Comparison of ENCODE assay signal across 29 mouse cellular contexts in genomic region chr17:63312804-63313203, GRCm38 (mm10).
DNase-seq lines count a peak whose midpoint lies in the region; ATAC-seq and TF ChIP-seq lines count a peak whose summit lies in the region.
"Had no signal": no experiment of that assay in that cellular context is flagged by ENCODE, and none has a peak within 500 bp of the region (broad histone marks: within the 10 kb centered on the region; RNA-seq: fewer than 3 reads in every experiment).

No protein-coding gene starts in this region.

- DNase-seq in liver, embryonic 11.5 days (ENCODE audit: low spot score), result no peak
- DNase-seq in liver, result no peak
- DNase-seq in liver, embryonic 14.5 days (ENCODE audit: low read depth in 3 of 3, low spot score in 3 of 3), result peak; percentile 37 to 47 (median 41)
- no peak for DNase-seq in adrenal gland, adult 18-20 months (ENCODE audit: low spot score in 2 of 2)
- DNase-seq in left cerebral cortex, postnatal 4 days, result no peak
- DNase-seq: adrenal gland, postnatal 36 days; cerebellum, adult 9-11 months; gastrocnemius, postnatal 36 days; heart, adult 18-20 months; heart, postnatal 36 days; kidney, adult 9 months; kidney, postnatal 14 days; layer of hippocampus, adult 9-11 months; lung, adult 18-20 months; lung, postnatal 4 days; midbrain, embryonic 14.5 days; thymus, postnatal 36 days had no signal

- ATAC-seq in liver, embryonic 11.5 days (replicated peaks; ENCODE audit: low FRiP score), result peak; percentile 55
- peak; percentile 68 for ATAC-seq in erythroblast, adult 5-6 weeks (replicated peaks; ENCODE audit: low FRiP score, poor library complexity, severe bottlenecking)
- peak; percentile 64 for ATAC-seq in liver, embryonic 14.5 days (ENCODE audit: insufficient read depth)
- peak; percentile 81 for ATAC-seq in megakaryocyte-erythroid progenitor cell, adult 5-6 weeks (replicated peaks; ENCODE audit: low FRiP score, low TSS enrichment, poor library complexity, severe bottlenecking)
- no peak for ATAC-seq in forebrain, embryonic 12.5 days (ENCODE audit: low FRiP score)
- ATAC-seq: forebrain, embryonic 14.5 days; hindbrain, postnatal 0 days; lung, postnatal 0 days had no signal

- H3K9me3 ChIP-seq in liver, embryonic 11.5 days (ENCODE audit: control insufficient read depth, low read length), result no peaks in the 10 kb centered on the region
- no peaks in the 10 kb centered on the region for H3K9me3 ChIP-seq in liver, embryonic 14.5 days (ENCODE audit: control insufficient read depth, low read length)
- no peaks in the 10 kb centered on the region for H3K9me3 ChIP-seq in forebrain, embryonic 12.5 days
- H3K9me3 ChIP-seq: embryonic facial prominence, embryonic 13.5 days; hindbrain, embryonic 12.5 days; intestine, embryonic 15.5 days had no signal

- H3K4me1 ChIP-seq in liver, embryonic 11.5 days (replicated peaks; ENCODE audit: control insufficient read depth, insufficient read depth, low read length), result peaks cover 5% of the 10 kb centered on the region
- peaks cover 36 to 47% of the 10 kb centered on the region in 2 experiments for H3K4me1 ChIP-seq in liver, embryonic 14.5 days (replicated peaks; ENCODE audit: control insufficient read depth in 2 of 2, insufficient read depth in 2 of 2, low read length in 1 of 2)
- H3K4me1 ChIP-seq in forebrain, embryonic 12.5 days, result 0 out of 2 replicates have a peak, but pooled peaks cover 4% of the 10 kb centered on the region

- TF ChIP-seq CTCF in liver, embryonic 14.5 days (IDR thresholded peaks at IDR 0.05; ENCODE audit: low read depth), result no peak

- intact Hi-C loops in left cerebral cortex, postnatal 4 days (cut with DNase I), result no loop called here

- TF ChIP-seq EP300 in liver, embryonic 14.5 days (IDR thresholded peaks at IDR 0.05; ENCODE audit: low read depth), result no peak

- H3K4me3 ChIP-seq in liver, embryonic 11.5 days (ENCODE audit: low read depth, low read length), result no peak overlapping the region
- H3K4me3 ChIP-seq in liver, embryonic 14.5 days (ENCODE audit: insufficient read depth in 1 of 2, low read depth in 2 of 2, low read length in 2 of 2), result peak overlapping the region in 1 of 2 experiments; percentile 24; a peak in 1 of 4 replicates
- no peak overlapping the region for H3K4me3 ChIP-seq in forebrain, embryonic 12.5 days (replicated peaks)
- H3K4me3 ChIP-seq: embryonic facial prominence, embryonic 13.5 days; hindbrain, embryonic 12.5 days; intestine, embryonic 15.5 days; limb, embryonic 12.5 days had no signal

- peak overlapping the region; percentile 66 for H3K27ac ChIP-seq in liver, embryonic 11.5 days (ENCODE audit: low read depth, low read length)
- H3K27ac ChIP-seq in liver, embryonic 14.5 days, result peak overlapping the region; percentile 95
- H3K27ac ChIP-seq in forebrain, embryonic 12.5 days, result no peak overlapping the region
- H3K27ac ChIP-seq: embryonic facial prominence, embryonic 13.5 days; hindbrain, embryonic 12.5 days; hindbrain, postnatal 0 days; intestine, embryonic 15.5 days; limb, embryonic 12.5 days had no signal

- H3K36me3 ChIP-seq in liver, embryonic 11.5 days (ENCODE audit: control insufficient read depth, insufficient read depth, low read length), result no peaks in the 10 kb centered on the region
- no peaks in the 10 kb centered on the region for H3K36me3 ChIP-seq in liver, embryonic 14.5 days (replicated peaks; ENCODE audit: control insufficient read depth, insufficient read depth, low read depth)
- H3K36me3 ChIP-seq in forebrain, embryonic 12.5 days (replicated peaks), result no peaks in the 10 kb centered on the region
- H3K36me3 ChIP-seq: embryonic facial prominence, embryonic 13.5 days; hindbrain, embryonic 12.5 days; intestine, embryonic 15.5 days; limb, embryonic 12.5 days had no signal

- H3K9ac ChIP-seq in liver, embryonic 11.5 days (ENCODE audit: low read depth, low read length), result no peak overlapping the region; the same call in 1 of the 2 replicates
- peak overlapping the region; percentile 61 for H3K9ac ChIP-seq in liver, embryonic 14.5 days (replicated peaks)
- H3K9ac ChIP-seq in forebrain, embryonic 12.5 days, result no peak overlapping the region
- H3K9ac ChIP-seq: embryonic facial prominence, embryonic 13.5 days; hindbrain, embryonic 12.5 days; intestine, embryonic 15.5 days; limb, embryonic 12.5 days had no signal

- no peaks in the 10 kb centered on the region for H3K27me3 ChIP-seq in liver, embryonic 11.5 days (replicated peaks; ENCODE audit: control insufficient read depth, insufficient read depth, low read length)
- H3K27me3 ChIP-seq in liver, embryonic 14.5 days (ENCODE audit: control insufficient read depth, insufficient read depth, low read length), result no peaks in the 10 kb centered on the region
- no peaks in the 10 kb centered on the region for H3K27me3 ChIP-seq in forebrain, embryonic 12.5 days
- H3K27me3 ChIP-seq: CH12.LX; embryonic facial prominence, embryonic 13.5 days; hindbrain, embryonic 12.5 days; intestine, embryonic 15.5 days; limb, embryonic 12.5 days had no signal

- WGBS in liver, embryonic 11.5 days, result 79% methylated on average over 3 of the region's 3 CpGs
- 56% methylated on average over 3 of the region's 3 CpGs for WGBS in liver, embryonic 14.5 days (ENCODE audit: insufficient replicate concordance)
- 95% methylated on average over 3 of the region's 3 CpGs for WGBS in forebrain, embryonic 12.5 days

- peak overlapping the region; percentile 18; the same call in 1 of the 2 replicates for H3K4me2 ChIP-seq in liver, embryonic 11.5 days
- H3K4me2 ChIP-seq in liver, embryonic 14.5 days (ENCODE audit: low read depth), result peak overlapping the region; percentile 73
- H3K4me2 ChIP-seq in forebrain, embryonic 12.5 days, result no peak overlapping the region
- H3K4me2 ChIP-seq: embryonic facial prominence, embryonic 13.5 days; heart, embryonic 11.5 days; hindbrain, embryonic 12.5 days; intestine, embryonic 15.5 days; limb, embryonic 12.5 days had no signal

Comparison
In these comparisons a context has a peak if more than half of its experiments do, and no peak if none do; other contexts are left out.
1. DNase-seq: peak in liver, embryonic 14.5 days (3 of 3); none in liver, embryonic 11.5 days (single experiment), liver (single experiment), adrenal gland, adult 18-20 months (0 of 2) and left cerebral cortex, postnatal 4 days (single experiment).